Mouse (Mus musculus) left cerebral cortex, postnatal 36 days (tissue): ENCODE measurements at regions not wholly inside any gene's neighbourhood (a gene's known extent, or its start where the extent isn't known, plus 50 kb on each side); places are given as distances from the start of the nearest gene placed in this dataset.

Source experiments
- DNase-seq, 2 experiments: peaks; one replicate each; pipeline ENCODE4 v3.0.0; 2021 to 2022; ENCODE audit warnings: low spot score in 2 of 2, mixed read lengths in 1 of 2
- intact Hi-C: fragments of 180-260 bp; cut with DNase I; formaldehyde crosslinking; loops from one replicate; pipeline ENCODE4 v1.15.1; 2025

DNA sequence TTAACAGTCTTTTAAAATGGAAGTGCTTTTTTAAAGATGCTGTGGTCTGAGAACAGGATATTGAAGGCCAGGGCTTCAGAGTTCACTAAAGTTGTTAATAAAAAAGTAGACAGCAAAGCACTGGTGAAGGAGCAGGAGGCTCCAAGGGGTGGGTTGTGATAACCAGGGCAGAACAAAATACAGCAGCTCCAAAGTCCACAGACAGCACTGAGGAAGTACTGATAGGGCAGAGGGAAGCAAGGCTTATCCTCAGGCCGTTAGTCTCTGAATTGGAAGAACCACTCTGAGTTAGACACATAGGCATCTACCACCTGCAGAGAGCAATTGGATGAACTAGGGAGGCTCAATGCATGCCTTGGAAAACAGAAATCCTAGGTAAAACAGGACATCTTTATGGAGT lies 62.1 kb downstream of the P2ry1 start:
- intact Hi-C loops = no loop called here

DNA sequence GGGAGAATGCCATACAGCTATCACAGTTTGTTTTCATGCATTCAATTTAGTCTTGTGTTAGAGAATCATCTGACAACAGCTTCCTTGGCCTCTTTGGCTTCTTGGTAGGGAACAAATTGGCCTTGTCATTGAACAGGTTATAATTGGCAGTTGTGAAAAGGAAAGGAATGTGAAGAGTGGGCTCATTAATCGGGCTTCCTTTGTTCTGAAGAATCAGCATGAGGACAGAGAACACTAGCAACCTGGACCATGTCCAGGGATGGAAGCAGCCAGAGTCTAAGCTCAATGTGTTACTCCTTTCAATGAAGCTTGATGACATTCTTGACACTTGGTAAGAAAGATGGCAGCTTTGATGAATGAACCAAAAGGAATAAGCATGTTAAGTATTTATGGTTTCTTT lies 64.5 kb downstream of the P2ry1 start:
- intact Hi-C loops = no loop called here

More for the DNA sequence above, 62.1 kb downstream of the P2ry1 start:
- DNase-seq = no peak

DNA sequence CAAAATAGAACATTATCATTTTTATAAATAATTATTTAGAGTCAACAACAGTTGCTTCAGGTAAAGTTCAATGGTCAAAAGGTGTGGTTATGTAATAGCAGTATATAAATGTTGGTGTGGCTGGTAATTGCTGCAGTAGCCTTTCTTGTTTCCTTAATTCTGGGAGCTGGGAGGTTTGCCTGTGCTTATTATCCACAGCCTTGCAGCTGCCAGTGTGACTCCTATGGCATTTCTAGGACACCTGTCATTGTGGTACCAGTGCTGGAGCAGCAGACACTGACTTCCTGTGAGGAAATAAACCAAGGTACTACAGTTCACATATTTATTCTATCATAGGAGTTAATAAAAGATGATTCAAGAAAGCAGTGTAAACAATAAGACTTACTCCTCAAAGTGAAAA lies 65.6 kb downstream of the P2ry1 start:
- no peak for DNase-seq
- intact Hi-C loops = no loop called here

More for the DNA sequence above, 64.5 kb downstream of the P2ry1 start:
- no peak for DNase-seq

DNA sequence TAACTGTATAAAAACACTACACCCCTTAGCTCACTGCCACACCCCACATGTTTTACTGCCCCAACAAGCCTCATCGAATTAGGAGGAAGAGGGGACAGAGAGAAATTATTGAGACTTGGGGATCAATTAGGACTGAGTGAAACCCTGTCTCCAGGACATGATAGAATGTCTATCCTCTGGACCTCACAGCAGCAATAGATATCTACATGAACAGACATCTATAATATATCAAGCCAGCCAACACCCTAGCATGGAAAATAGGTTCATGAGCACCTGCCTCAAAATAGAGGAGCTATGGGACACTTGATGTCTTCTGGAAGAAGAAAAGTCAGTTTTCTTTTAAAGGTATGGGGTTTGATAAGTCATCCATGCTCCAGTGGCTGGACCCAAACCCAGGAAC lies 68.4 kb downstream of the P2ry1 start:
- intact Hi-C loops = no loop called here

DNA sequence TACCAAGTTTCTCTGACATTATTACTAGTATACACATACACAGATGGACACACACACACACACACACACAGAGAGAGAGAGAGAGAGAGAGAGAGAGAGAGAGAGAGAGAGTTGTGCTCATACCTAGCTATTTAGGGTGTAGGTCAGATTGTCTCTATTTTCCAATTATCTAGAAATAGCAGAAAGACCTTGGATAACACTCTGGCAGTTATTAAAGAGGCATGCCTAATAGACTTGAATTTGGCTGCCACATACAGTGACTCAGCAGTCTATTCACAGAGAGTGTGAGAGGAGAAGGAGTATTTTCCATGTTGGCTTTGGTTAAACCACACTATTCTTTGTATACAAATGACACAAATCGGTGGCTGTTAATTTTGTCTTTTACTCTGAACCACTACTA lies 69.7 kb downstream of the P2ry1 start:
- intact Hi-C loops = no loop called here
- no peak for DNase-seq

More for the DNA sequence above, 68.4 kb downstream of the P2ry1 start:
- no peak for DNase-seq

- DNase-seq = no peak
- intact Hi-C loops = no loop called here
These were observed 70.5 kb downstream of the P2ry1 start for GRCm38 (mm10) chr3:61073103-61073502.

DNA sequence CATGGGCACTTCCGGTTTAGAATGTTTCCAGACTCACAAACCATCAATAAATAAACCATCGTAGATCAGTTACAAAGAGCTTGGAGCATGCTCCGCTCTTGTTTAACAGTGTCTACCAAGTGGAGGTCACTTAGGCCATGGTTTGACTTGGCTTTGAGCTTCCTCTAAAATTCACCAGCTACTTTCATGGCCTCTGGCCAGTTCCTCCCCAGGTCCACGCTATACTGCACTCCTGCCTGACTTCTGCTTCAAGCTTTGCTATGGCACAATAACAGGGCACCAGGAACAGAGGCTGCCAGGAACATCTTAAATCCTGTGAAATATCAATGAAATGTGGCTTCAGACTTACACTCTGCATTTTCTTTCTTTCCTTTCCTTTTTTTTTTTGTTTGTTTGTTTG lies 71.2 kb downstream of the P2ry1 start:
- intact Hi-C loops = no loop called here

DNA sequence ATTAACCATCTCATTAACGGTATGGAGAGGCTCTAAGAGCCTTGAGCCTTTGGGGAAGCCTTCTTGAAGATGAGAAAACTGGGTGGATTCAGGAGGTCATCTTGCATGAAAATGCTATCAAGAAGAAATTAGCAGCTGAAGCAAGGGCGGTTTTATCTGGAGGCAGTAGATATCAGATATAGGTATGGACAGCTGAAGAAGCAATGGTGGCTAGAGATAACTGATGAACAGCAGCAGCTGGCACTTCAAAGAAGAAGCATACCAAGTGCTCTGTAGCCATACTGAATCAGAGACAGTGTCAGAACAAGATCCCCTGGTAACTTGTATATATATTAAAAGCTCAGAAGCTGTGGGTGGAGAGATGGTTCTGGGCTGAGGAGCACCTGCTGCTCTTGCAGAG lies 73.2 kb downstream of the P2ry1 start:
- DNase-seq = no peak
- intact Hi-C loops = no loop called here

More for the DNA sequence above, 71.2 kb downstream of the P2ry1 start:
- DNase-seq = no peak

DNA sequence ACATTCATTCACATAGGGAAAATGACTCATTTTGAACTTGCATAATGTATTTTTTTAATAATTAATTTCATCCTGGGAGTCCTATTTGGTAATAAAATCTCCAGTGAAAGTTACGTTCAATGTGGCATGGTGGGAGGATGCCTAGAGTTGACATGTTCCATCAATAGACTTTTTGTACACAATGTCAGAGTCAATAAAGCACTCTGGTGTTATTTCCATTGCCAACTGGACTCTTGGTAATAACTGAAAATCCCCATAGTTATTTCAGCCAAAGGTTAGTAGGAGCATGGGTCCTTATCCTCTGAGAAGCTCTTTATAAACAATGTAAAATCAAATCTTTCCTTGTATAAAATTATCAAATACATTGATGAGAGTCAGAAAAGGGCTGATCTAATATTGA lies 87.3 kb downstream of the P2ry1 start:
- intact Hi-C loops = no loop called here
- no peak for DNase-seq

GRCm38 (mm10) chr3:61092031-61092430 lies 89.4 kb downstream of the P2ry1 start:
- intact Hi-C loops = no loop called here
- no peak for DNase-seq

DNA sequence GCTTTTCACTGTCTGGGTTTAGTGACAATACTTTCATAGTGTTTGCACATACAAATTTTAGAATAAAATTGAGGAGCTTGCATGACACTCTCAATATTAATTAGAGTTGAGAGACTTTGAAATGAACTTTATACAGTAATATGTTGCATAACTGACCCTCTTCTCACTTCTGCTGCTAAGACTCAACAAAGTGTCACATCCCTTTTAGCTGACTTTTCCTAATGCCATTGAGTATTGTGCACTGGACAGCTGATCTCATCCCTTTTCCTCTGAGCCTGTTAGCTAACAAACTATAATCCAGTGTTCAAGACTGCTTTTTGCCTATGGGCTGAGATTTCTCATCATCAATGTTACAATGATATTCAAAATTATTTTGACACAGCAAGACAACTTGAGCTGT lies 113.8 kb downstream of the P2ry1 start:
- DNase-seq = no peak
- intact Hi-C loops = no loop called here

DNA sequence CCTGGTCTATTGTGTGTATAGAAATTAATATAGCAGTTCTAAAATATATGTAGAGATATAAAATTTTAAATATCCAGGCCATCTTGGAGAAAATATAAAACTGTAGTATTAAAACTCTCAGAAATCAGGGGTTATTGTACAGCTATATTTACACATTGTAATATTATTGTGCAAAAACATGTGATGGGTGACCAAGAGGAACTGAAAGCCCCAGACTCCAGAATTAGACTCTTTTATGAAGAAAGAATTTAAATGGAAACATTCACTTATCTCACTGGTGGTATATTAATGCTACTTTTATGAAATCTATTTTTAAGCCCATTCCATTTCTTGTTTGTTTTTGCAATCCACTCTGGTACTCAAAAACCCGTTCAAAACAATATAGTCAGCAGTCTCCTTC lies 130.5 kb downstream of the P2ry1 start:
- no peak for DNase-seq
- intact Hi-C loops = no loop called here

DNA sequence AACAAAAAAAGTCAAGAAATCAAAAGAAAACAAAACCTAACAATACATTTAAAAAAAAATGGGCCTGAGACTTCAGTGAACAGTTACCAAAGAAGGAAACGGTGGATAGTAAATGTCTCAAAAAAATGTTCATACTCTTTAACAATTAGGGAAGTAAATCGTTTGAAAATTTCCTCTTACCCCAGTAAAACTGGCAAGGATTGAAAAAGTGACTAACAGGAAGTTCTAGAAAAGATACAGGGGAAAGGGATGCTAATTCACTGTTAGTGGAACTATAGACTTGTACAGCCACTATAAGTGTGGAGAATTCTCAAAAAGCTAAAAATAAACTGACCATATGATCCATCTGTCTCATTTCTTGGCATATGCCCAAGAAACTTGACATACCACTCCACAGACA lies 151.5 kb downstream of the P2ry1 start:
- no peak for DNase-seq
- intact Hi-C loops = no loop called here

DNA sequence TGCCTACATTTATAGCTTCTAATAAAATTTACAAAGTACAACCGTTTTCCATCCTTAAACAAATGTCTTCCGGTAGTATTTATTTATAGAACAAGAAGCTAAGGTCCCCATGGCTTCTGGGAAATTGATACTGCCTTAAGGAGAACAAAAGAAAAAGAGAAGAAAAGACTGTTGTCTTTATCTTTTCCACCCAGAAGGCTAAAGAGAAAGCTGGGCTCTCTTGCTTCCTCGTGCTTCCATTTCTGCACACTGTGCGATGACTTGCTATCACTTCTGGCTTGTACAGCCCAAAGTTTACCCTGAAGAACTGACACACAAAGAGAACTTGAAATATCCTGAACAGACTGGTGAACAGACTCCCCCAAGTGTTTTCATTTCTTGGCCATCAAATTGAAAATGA lies 157.2 kb downstream of the P2ry1 start:
- no peak for DNase-seq
- intact Hi-C loops = no loop called here

- no peak for DNase-seq
These were observed 158.8 kb downstream of the P2ry1 start for GRCm38 (mm10) chr3:61161384-61161783.

GRCm38 (mm10) chr3:61185789-61186188 lies 175.6 kb upstream of the Rap2b start:
- intact Hi-C loops = no loop called here
- DNase-seq = no peak

More at GRCm38 (mm10) chr3:61161384-61161783, 158.8 kb downstream of the P2ry1 start:
- intact Hi-C loops = no loop called here

- DNase-seq = no peak
- intact Hi-C loops = no loop called here
These were observed 172.8 kb upstream of the Rap2b start for GRCm38 (mm10) chr3:61188662-61189061.

GRCm38 (mm10) chr3:61216562-61216961 lies 144.9 kb upstream of the Rap2b start:
- intact Hi-C loops = no loop called here
- DNase-seq = no peak

DNA sequence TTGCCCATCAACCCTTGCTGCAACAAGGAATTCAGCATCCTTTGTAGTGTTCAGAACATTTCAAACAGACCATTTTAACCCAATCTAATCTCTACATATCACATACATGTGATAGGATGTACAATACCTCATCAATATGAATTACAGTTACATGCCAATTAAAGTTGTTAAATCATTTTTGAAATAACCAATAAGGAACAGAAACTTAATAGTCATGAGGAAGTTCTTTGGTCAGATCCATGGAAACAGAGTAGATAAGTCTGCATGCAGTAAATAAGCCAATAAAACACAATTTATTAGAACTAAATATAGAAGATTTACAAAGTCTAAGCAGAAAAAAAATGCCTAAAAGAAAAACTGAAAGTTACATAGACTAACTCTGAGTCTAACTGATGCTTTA lies 136.9 kb upstream of the Rap2b start:
- no peak for DNase-seq
- intact Hi-C loops = no loop called here

GRCm38 (mm10) chr3:61225054-61225453 lies 136.4 kb upstream of the Rap2b start:
- DNase-seq = no peak
- intact Hi-C loops = no loop called here

GRCm38 (mm10) chr3:61241380-61241779 lies 120.1 kb upstream of the Rap2b start:
- no peak for DNase-seq
- intact Hi-C loops = loop anchor here (10.0 kb wide), 1 partner anchor 1213 kb away; no protein-coding TSS in a partner anchor

DNA sequence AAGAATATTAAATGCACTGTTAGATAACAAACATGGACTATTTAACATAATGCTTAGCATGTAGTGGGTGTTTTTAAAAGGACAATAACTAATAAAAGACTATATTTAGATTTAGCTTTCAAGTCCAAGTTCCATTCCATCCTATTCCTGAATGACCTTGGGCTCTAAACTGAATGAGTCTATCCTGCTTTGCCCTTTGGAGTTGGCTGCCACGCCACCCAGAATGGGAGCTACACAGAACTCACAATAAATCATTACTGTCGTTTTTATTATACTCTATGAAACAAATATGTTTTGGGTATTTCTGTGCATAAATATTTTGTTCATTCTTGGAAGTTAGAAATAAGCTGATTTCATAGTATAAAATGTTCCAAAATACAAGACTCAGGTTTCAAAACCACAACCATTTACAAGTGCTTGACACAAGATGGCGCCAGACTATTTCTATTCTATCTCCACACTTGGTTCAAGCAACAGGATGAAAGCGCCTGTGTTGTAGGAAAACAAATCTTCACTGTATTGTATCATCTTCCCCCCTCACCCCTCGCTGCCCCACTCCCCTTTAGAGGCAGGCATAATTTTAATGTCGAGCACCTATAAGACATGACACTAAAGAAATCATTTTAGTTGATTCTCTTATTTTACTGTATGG lies 117.4 kb upstream of the Rap2b start:
- peak in 1 of 2 experiments; percentile 31 for DNase-seq
- intact Hi-C loops = loop anchor here (2.0 to 10.0 kb wide), 2 partner anchors 949 to 1211 kb away; no protein-coding TSS in a partner anchor
